Comparison of ENCODE assay signal across 11 mouse cellular contexts in the genomic region with DNA sequence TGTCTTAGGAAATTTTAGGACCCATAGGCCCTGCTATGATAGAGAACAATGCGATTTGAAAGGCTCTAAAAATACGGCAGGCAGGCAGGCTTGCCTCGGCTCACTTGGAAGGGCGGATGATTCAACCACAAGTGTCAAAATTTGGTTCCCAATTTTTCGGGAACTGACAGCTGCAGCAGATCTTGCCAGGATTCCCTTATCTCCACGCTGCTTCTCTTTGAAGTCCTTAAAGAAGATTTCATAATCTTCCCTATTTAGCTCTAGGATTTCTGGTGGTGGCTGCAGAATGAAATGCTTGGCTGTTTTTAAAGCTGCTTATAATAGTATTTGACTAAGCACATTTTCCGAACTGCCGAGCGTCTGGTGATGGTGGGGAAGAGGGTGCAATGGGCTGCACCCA. TPM values are rescaled to one million over a fixed set of nuclear protein-coding genes. Genes with fewer than 3 reads are reported as not detected.
DNase-seq lines count a peak whose midpoint lies in the region; ATAC-seq and TF ChIP-seq lines count a peak whose summit lies in the region.
"Had no signal": no experiment of that assay in that cellular context is flagged by ENCODE, and none has a peak within 500 bp of the region (broad histone marks: within the 10 kb centered on the region; RNA-seq: fewer than 3 reads in every experiment).

No protein-coding gene starts in this region.

- no peak overlapping the region for H3K9ac ChIP-seq in embryonic facial prominence, embryonic 14.5 days (ENCODE audit: low read depth, low read length)
- H3K9ac ChIP-seq in lung, embryonic 14.5 days, result no peak overlapping the region
- H3K9ac ChIP-seq: neural tube, embryonic 12.5 days had no signal

- H3K4me2 ChIP-seq in embryonic facial prominence, embryonic 14.5 days (ENCODE audit: low read depth, low read length), result no peak overlapping the region
- H3K4me2 ChIP-seq in lung, embryonic 14.5 days, result no peak overlapping the region
- H3K4me2 ChIP-seq: neural tube, embryonic 12.5 days had no signal

- 79% methylated on average over 9 of the region's 9 CpGs for WGBS in embryonic facial prominence, embryonic 14.5 days
- WGBS in embryonic facial prominence, embryonic 10.5 days, result 92% methylated on average over 9 of the region's 9 CpGs
- WGBS in lung, embryonic 14.5 days, result 73% methylated on average over 9 of the region's 9 CpGs
- WGBS in lung, adult 2 months, result 72% methylated on average over 9 of the region's 9 CpGs

- peak; percentile 12 for DNase-seq in embryonic facial prominence, embryonic 14.5 days (ENCODE audit: low spot score)
- DNase-seq in embryonic facial prominence, embryonic 10.5 days (ENCODE audit: low spot score), result no peak
- peak; percentile 17 for DNase-seq in lung, embryonic 14.5 days
- DNase-seq in lung, adult 2 months, result no peak
- DNase-seq in layer of hippocampus, adult 9-11 months, result peak; percentile 61
- DNase-seq in right cerebral cortex, postnatal 36 days (ENCODE audit: low spot score in 2 of 2), result peak; percentile 62 to 77
- DNase-seq in Muller cell, postnatal 12 days (ENCODE audit: inconsistent ontology term), result no peak
- DNase-seq: kidney, adult 9 months had no signal

- H3K36me3 ChIP-seq in embryonic facial prominence, embryonic 14.5 days (ENCODE audit: control insufficient read depth, insufficient read depth, low read length), result peaks cover 22% of the 10 kb centered on the region
- H3K36me3 ChIP-seq in embryonic facial prominence, embryonic 10.5 days (replicated peaks), result peaks cover 52% of the 10 kb centered on the region
- peaks cover 19% of the 10 kb centered on the region for H3K36me3 ChIP-seq in lung, embryonic 14.5 days (ENCODE audit: insufficient read depth)

- no peaks in the 10 kb centered on the region for H3K4me1 ChIP-seq in embryonic facial prominence, embryonic 14.5 days (ENCODE audit: control insufficient read depth, insufficient read depth, low read length)
- no peaks in the 10 kb centered on the region for H3K4me1 ChIP-seq in embryonic facial prominence, embryonic 10.5 days
- H3K4me1 ChIP-seq in lung, embryonic 14.5 days (ENCODE audit: insufficient read depth), result no peaks in the 10 kb centered on the region
- no peaks in the 10 kb centered on the region for H3K4me1 ChIP-seq in lung, adult 2 months (ENCODE audit: control insufficient read depth, insufficient read depth, low read length)
- H3K4me1 ChIP-seq: neural tube, embryonic 12.5 days had no signal

- H3K9me3 ChIP-seq in embryonic facial prominence, embryonic 14.5 days (ENCODE audit: control insufficient read depth, low read length), result peaks cover 7% of the 10 kb centered on the region; the same call in 1 of the 2 replicates
- H3K9me3 ChIP-seq in embryonic facial prominence, embryonic 10.5 days, result 0 out of 2 replicates have a peak, but pooled peaks cover 6% of the 10 kb centered on the region
- H3K9me3 ChIP-seq in lung, embryonic 14.5 days (ENCODE audit: low read depth, low read length), result no peaks in the 10 kb centered on the region

- TF ChIP-seq POLR2A in lung, adult 2 months (IDR thresholded peaks at IDR 0.05; ENCODE audit: borderline replicate concordance, extremely low read depth, low read depth, low read length), result no peak

- H3K27ac ChIP-seq in embryonic facial prominence, embryonic 14.5 days (replicated peaks; ENCODE audit: low read depth, low read length), result no peak overlapping the region
- no peak overlapping the region for H3K27ac ChIP-seq in embryonic facial prominence, embryonic 10.5 days (replicated peaks)
- H3K27ac ChIP-seq in lung, embryonic 14.5 days (ENCODE audit: low read depth), result no peak overlapping the region
- H3K27ac ChIP-seq: neural tube, embryonic 12.5 days had no signal

- no peak for ATAC-seq in embryonic facial prominence, embryonic 14.5 days (ENCODE audit: low read depth)
- ATAC-seq in lung, embryonic 14.5 days (ENCODE audit: insufficient read depth), result no peak
- no peak for ATAC-seq in megakaryocyte, adult 5-6 weeks (ENCODE audit: poor library complexity, severe bottlenecking)

- no peak for TF ChIP-seq CTCF in lung, embryonic 14.5 days (IDR thresholded peaks at IDR 0.05; ENCODE audit: low read depth)
- no peak for TF ChIP-seq CTCF in lung, adult 2 months (IDR thresholded peaks at IDR 0.05; ENCODE audit: insufficient read depth, low read length)

- H3K4me3 ChIP-seq in embryonic facial prominence, embryonic 14.5 days (ENCODE audit: low read depth, low read length), result no peak overlapping the region
- H3K4me3 ChIP-seq in embryonic facial prominence, embryonic 10.5 days, result no peak overlapping the region
- H3K4me3 ChIP-seq in lung, embryonic 14.5 days (ENCODE audit: low read depth, low read length), result no peak overlapping the region
- H3K4me3 ChIP-seq in lung, adult 2 months (replicated peaks; ENCODE audit: extremely low read depth, low read depth, low read length), result no peak overlapping the region
- H3K4me3 ChIP-seq: megakaryocyte, embryonic 14.5 days; neural tube, embryonic 12.5 days had no signal

- no peaks in the 10 kb centered on the region for H3K27me3 ChIP-seq in embryonic facial prominence, embryonic 14.5 days (replicated peaks; ENCODE audit: control insufficient read depth, insufficient read depth, low read length)
- no peaks in the 10 kb centered on the region for H3K27me3 ChIP-seq in embryonic facial prominence, embryonic 10.5 days (replicated peaks; ENCODE audit: low read depth, poor library complexity, severe bottlenecking)
- no peaks in the 10 kb centered on the region for H3K27me3 ChIP-seq in lung, embryonic 14.5 days (ENCODE audit: insufficient read depth, low read length)
- H3K27me3 ChIP-seq: neural tube, embryonic 12.5 days had no signal

RNA-seq across cellular contexts. Expression of a gene that starts 28.8 kb away (rescaled TPM):
- polyA plus RNA-seq in embryonic facial prominence, embryonic 14.5 days (2014; fragmentation: Nextera tagmentation; extraction: Ambion mirVana), result 36.7 and 38.7 TPM in 2 replicates
- 40.3 and 50.2 TPM in 2 replicates for polyA plus RNA-seq in embryonic facial prominence, embryonic 10.5 days (2016; fragmentation: Nextera tagmentation; extraction: Ambion mirVana)
- 38.4 and 39.6 TPM in 2 replicates for polyA plus RNA-seq in lung, embryonic 14.5 days (2014; fragmentation: Nextera tagmentation; extraction: Ambion mirVana)
- 2.6 and 6.7 TPM in 2 replicates for polyA plus RNA-seq in lung, adult 2 months (2012; rRNA removed)
- 4.9 and 6.2 TPM in 2 replicates for total RNA-seq in megakaryocyte, adult 5-6 weeks (2015)
- total RNA-seq in megakaryocyte, adult 5-6 weeks (2017), result 3.7 and 3.8 TPM in 2 replicates

RNA-seq across cellular contexts. Expression of a gene that starts 58.2 kb away (rescaled TPM):
- polyA plus RNA-seq in embryonic facial prominence, embryonic 14.5 days (2014; fragmentation: Nextera tagmentation; extraction: Ambion mirVana), result 2.1 and 2.3 TPM in 2 replicates
- polyA plus RNA-seq in embryonic facial prominence, embryonic 10.5 days (2016; fragmentation: Nextera tagmentation; extraction: Ambion mirVana), result 0.30 and 0.35 TPM in 2 replicates
- polyA plus RNA-seq in lung, embryonic 14.5 days (2014; fragmentation: Nextera tagmentation; extraction: Ambion mirVana), result 1.3 and 2.7 TPM in 2 replicates
- 36.5 and 53.2 TPM in 2 replicates for polyA plus RNA-seq in lung, adult 2 months (2012; rRNA removed)
- total RNA-seq in megakaryocyte, adult 5-6 weeks (2015), result 35.5 and 35.6 TPM in 2 replicates
- 61.2 and 76.5 TPM in 2 replicates for total RNA-seq in megakaryocyte, adult 5-6 weeks (2017)

Comparison
In these comparisons a context has a peak if more than half of its experiments do, and no peak if none do; other contexts are left out.
1. DNase-seq: peak in embryonic facial prominence, embryonic 14.5 days (single experiment), lung, embryonic 14.5 days (single experiment), layer of hippocampus, adult 9-11 months (single experiment) and right cerebral cortex, postnatal 36 days (2 of 2); none in embryonic facial prominence, embryonic 10.5 days (single experiment), lung, adult 2 months (single experiment) and Muller cell, postnatal 12 days (single experiment).
2. RNA of a gene that starts 58.2 kb away (polyA plus RNA-seq): 36.5 to 53.2 TPM in lung, adult 2 months; 1.3 to 2.7 TPM in lung, embryonic 14.5 days, 2.1 to 2.3 TPM in embryonic facial prominence, embryonic 14.5 days and 0.30 to 0.35 TPM in embryonic facial prominence, embryonic 10.5 days; every median in the first group is over 10 times any median in the second.